Mouse (Mus musculus) olfactory bulb, adult 2 months (tissue): ENCODE data around the gene Kmt5a. TPM values are rescaled to one million over a fixed set of nuclear protein-coding genes. Genes with fewer than 3 reads are reported as not detected.
"Not testable (repeated sequence)": the region's sequence is repeated elsewhere in the genome, so short reads cannot be mapped to it uniquely, and the experiment has no call there.

Experiments
- H3K27ac ChIP-seq: fragments of 200-500 bp; 2 replicates; pipeline ENCODE4 v1.5.1; 2012; ENCODE audit warnings: low read depth, low read length; ENCODE audit not compliant: insufficient read depth
- H3K4me1 ChIP-seq: fragments of 200-500 bp; 2 replicates; pipeline ENCODE4 v1.6.1; 2012; ENCODE audit warnings: low read length; ENCODE audit not compliant: control insufficient read depth, insufficient read depth
- H3K4me3 ChIP-seq: fragments of 200-500 bp; 2 replicates; pipeline ENCODE4 v1.5.1; 2012; ENCODE audit warnings: mild to moderate bottlenecking, low read depth, low read length, moderate library complexity; ENCODE audit not compliant: insufficient read depth
- CTCF ChIP-seq: fragments of 200-500 bp; IDR thresholded peaks from 2 replicates; pipeline ENCODE4 v1.5.1; 2012; ENCODE audit warnings: low read depth, mild to moderate bottlenecking, low read length, moderate library complexity; ENCODE audit not compliant: insufficient read depth
- POLR2A ChIP-seq: fragments of 200-500 bp; IDR thresholded peaks from 2 replicates; pipeline ENCODE4 v1.6.1; 2012; ENCODE audit warnings: mild to moderate bottlenecking, low read depth, low read length, moderate library complexity; ENCODE audit not compliant: insufficient read depth
- WGBS: fragments of 180-500 bp; shearing (Covaris S2); methylation state at CpG from one replicate; pipeline ENCODE4 v1.1.7; 2018; 5-methylcytosine and 5-hydroxymethylcytosine counted together
- polyA plus RNA-seq: library from polyadenylated mRNA; stranded (reverse); fragments of >200 nt; gene quantifications from 2 replicates; pipeline ENCODE4 v1.2.4, GENCODE M21; 2012; ENCODE audit warnings: low replicate concordance; ENCODE audit not compliant: missing spikeins, insufficient read depth, insufficient read length

The Kmt5a gene
- polyA plus RNA-seq, 1 experiment, result 371 TPM

GRCm38 (mm10) chr5:124453339-124454081 lies 13.8 kb downstream of the Kmt5a start:
- no peak for TF ChIP-seq POLR2A
- TF ChIP-seq CTCF, result no peak
- WGBS, result 61% methylated on average over 13 of the region's 13 CpGs
- Histone ChIP-seq H3K4me1 (peaks cover 17% of the 10 kb centered on the region), H3K4me3 (no peak overlapping the region), H3K27ac (peak overlapping the region; percentile 25; the same call in 1 of the 2 replicates)

GRCm38 (mm10) chr5:124454082-124454419 lies 14.3 kb downstream of the Kmt5a start:
- H3K4me1 ChIP-seq, result peaks cover 17% of the 10 kb centered on the region
- H3K4me3 ChIP-seq, result no peak overlapping the region
- H3K27ac ChIP-seq, result no peak overlapping the region
- 88% methylated on average over 1 of the region's 1 CpGs for WGBS
- TF ChIP-seq CTCF (no peak), POLR2A (no peak)

DNA sequence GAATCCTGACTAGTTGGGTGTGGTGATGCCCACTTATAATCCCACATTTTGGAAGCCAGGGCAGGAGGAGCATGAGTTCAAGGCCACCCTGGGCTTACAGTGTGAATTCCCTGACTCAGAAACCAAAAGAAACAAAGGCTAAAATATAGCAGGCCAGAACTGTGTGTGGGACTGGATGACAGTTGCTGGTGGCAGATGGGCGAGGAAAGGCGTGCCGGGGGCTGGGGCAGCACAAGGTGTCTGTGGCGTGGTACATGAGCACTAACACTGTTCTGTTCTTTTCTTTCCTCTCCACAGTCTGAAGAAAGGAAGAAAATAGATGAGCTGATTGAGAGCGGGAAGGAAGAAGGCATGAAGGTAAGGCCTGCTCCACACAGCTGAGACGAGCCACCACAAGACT lies 17.0 kb downstream of the Kmt5a start:
- 95% methylated on average over 6 of the region's 6 CpGs for WGBS
- TF ChIP-seq POLR2A (no peak), CTCF (no peak)
- no peak overlapping the region for H3K27ac ChIP-seq
- H3K4me1 ChIP-seq, result peaks cover 13% of the 10 kb centered on the region
- no peak overlapping the region for H3K4me3 ChIP-seq

GRCm38 (mm10) chr5:124460922-124461321 lies 21.2 kb downstream of the Kmt5a start:
- 91% methylated on average over 14 of the region's 14 CpGs for WGBS
- H3K27ac ChIP-seq, H3K4me3 ChIP-seq, H3K4me1 ChIP-seq: not testable (repeated sequence)

- H3K27ac ChIP-seq, result no peak overlapping the region
- H3K4me1 ChIP-seq, result no peaks in the 10 kb centered on the region
- WGBS, result 90% methylated on average over 8 of the region's 8 CpGs
- no peak for TF ChIP-seq CTCF
- no peak for TF ChIP-seq POLR2A
- H3K4me3 ChIP-seq, result no peak overlapping the region
These were observed 22.7 kb downstream of the Kmt5a start for GRCm38 (mm10) chr5:124462297-124463025.

DNA sequence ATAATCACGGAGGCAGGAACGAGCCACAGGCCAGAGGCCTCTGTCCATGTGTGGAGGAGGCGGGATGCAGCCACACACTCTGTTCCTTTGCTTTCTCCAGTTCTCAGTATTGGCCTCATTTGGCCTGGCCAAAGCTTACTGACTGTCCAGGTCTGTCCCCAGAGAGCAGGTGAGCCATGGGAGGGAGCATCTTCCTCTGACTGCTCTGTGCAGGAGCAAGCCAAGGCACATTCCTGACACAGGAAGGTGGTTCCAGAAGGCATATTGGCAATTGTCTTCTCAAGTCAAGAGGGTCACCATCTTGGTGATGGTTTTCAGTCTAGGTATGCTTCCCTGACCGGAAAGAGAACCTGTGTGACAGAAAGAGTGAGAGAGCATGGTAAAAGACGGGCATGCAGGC lies 23.7 kb downstream of the Kmt5a start:
- TF ChIP-seq POLR2A, result no peak
- no peak for TF ChIP-seq CTCF
- H3K4me3 ChIP-seq, result no peak overlapping the region
- no peak overlapping the region for H3K27ac ChIP-seq
- H3K4me1 ChIP-seq, result no peaks in the 10 kb centered on the region; the same call in 1 of the 2 replicates
- WGBS, result 94% methylated on average over 5 of the region's 5 CpGs

GRCm38 (mm10) chr5:124464905-124465304 lies 25.2 kb downstream of the Kmt5a start:
- Histone ChIP-seq H3K27ac (no peak overlapping the region), H3K4me1 (peaks cover 4% of the 10 kb centered on the region; the same call in 1 of the 2 replicates), H3K4me3 (no peak overlapping the region)
- TF ChIP-seq POLR2A, result no peak
- no peak for TF ChIP-seq CTCF

- TF ChIP-seq CTCF (no peak), POLR2A (no peak)
- no peak overlapping the region for H3K27ac ChIP-seq
- 100% methylated on average over 1 of the region's 1 CpGs for WGBS
These were observed 28.0 kb downstream of the Kmt5a start for GRCm38 (mm10) chr5:124467766-124468165.

GRCm38 (mm10) chr5:124468365-124468764 lies 28.6 kb downstream of the Kmt5a start:
- TF ChIP-seq CTCF (no peak), POLR2A (no peak)
- peak overlapping the region; percentile 59; the same call in 1 of the 2 replicates for H3K27ac ChIP-seq
- WGBS, result 57% methylated on average over 7 of the region's 7 CpGs
- peaks cover 4% of the 10 kb centered on the region; the same call in 1 of the 2 replicates for H3K4me1 ChIP-seq
- no peak overlapping the region for H3K4me3 ChIP-seq

More at GRCm38 (mm10) chr5:124467766-124468165, 28.0 kb downstream of the Kmt5a start:
- peaks cover 4% of the 10 kb centered on the region; the same call in 1 of the 2 replicates for H3K4me1 ChIP-seq
- no peak overlapping the region for H3K4me3 ChIP-seq

DNA sequence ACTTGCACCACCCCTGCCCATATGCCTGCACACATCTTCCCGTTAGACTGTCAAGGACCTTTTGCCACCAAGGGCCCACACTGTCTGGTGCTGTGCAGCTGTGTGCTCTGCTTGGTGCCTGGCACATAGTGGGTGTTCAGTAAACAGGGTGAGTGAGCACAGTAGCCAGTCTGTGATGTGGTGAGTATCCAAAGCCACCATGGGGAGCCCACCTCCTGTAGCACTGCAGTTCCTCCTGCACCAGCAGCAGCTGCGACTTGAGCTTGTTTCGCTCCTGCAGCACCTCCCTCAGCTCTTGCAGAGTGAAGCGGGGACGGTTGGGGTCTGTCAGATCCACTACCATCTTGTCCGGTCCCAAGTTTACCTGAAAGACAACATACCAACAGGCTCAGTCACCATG lies 29.8 kb downstream of the Kmt5a start:
- 93% methylated on average over 6 of the region's 6 CpGs for WGBS

More for the DNA sequence above, 29.8 kb downstream of the Kmt5a start:
- no peak for TF ChIP-seq POLR2A
- no peak for TF ChIP-seq CTCF
- H3K27ac ChIP-seq, result peak overlapping the region; percentile 34; the same call in 1 of the 2 replicates
- peaks cover 4% of the 10 kb centered on the region; the same call in 1 of the 2 replicates for H3K4me1 ChIP-seq
- H3K4me3 ChIP-seq, result no peak overlapping the region
